Mouse (Mus musculus) embryonic facial prominence, embryonic 15.5 days (tissue): ENCODE results near the gene Slc43a3. TPM values are rescaled to one million over a fixed set of nuclear protein-coding genes. Genes with fewer than 3 reads are reported as not detected.

Source experiments
- ATAC-seq: fragments of 200-750 bp; cut with Nextera tagmentation; 2 replicates; pipeline ENCODE4 v1.8.0; 2017; ENCODE audit warnings: low read depth, moderate TSS enrichment; ENCODE audit not compliant: insufficient number of reproducible peaks, low FRiP score, low TSS enrichment
- H3K27ac ChIP-seq: fragments of 300-500 bp; sonication (generic); replicated peaks from 2 replicates; pipeline ENCODE4 v1.5.1; 2015; ENCODE audit warnings: mild to moderate bottlenecking, inconsistent platforms
- H3K27me3 ChIP-seq: fragments of 300-500 bp; sonication (generic); 2 replicates; pipeline ENCODE4 v1.6.1; 2015; ENCODE audit warnings: inconsistent platforms
- H3K36me3 ChIP-seq: fragments of 300-500 bp; sonication (generic); 2 replicates; pipeline ENCODE4 v1.6.1; 2015; ENCODE audit warnings: mild to moderate bottlenecking, inconsistent platforms
- H3K4me1 ChIP-seq: fragments of 300-500 bp; sonication (generic); 2 replicates; pipeline ENCODE4 v1.6.1; 2015; ENCODE audit warnings: inconsistent platforms
- H3K4me2 ChIP-seq: fragments of 300-500 bp; sonication (generic); replicated peaks from 2 replicates; pipeline ENCODE4 v1.6.1; 2015; ENCODE audit warnings: mild to moderate bottlenecking, inconsistent platforms
- H3K4me3 ChIP-seq: fragments of 300-500 bp; sonication (generic); replicated peaks from 2 replicates; pipeline ENCODE4 v1.5.1; 2015; ENCODE audit warnings: mild to moderate bottlenecking, inconsistent platforms
- H3K9ac ChIP-seq: fragments of 300-500 bp; sonication (generic); 2 replicates; pipeline ENCODE4 v1.6.1; 2015; ENCODE audit warnings: inconsistent platforms
- H3K9me3 ChIP-seq: fragments of 300-500 bp; sonication (generic); replicated peaks from 2 replicates; pipeline ENCODE4 v1.6.1; 2016; ENCODE audit warnings: inconsistent platforms
- WGBS: fragments of 180-500 bp; shearing (Covaris S2); methylation state at CpG from one replicate; pipeline ENCODE4 v1.1.7; 2015; 5-methylcytosine and 5-hydroxymethylcytosine counted together
- polyA plus RNA-seq: library from polyadenylated mRNA; unstranded; fragments of >200 nt; fragmentation: Nextera tagmentation; extraction: Ambion mirVana; gene quantifications from 2 replicates; pipeline ENCODE4 v1.2.1, GENCODE M21; 2015

Gene Slc43a3
- polyA plus RNA-seq, 1 experiment from 2014 or later, result 31.7 TPM

DNA sequence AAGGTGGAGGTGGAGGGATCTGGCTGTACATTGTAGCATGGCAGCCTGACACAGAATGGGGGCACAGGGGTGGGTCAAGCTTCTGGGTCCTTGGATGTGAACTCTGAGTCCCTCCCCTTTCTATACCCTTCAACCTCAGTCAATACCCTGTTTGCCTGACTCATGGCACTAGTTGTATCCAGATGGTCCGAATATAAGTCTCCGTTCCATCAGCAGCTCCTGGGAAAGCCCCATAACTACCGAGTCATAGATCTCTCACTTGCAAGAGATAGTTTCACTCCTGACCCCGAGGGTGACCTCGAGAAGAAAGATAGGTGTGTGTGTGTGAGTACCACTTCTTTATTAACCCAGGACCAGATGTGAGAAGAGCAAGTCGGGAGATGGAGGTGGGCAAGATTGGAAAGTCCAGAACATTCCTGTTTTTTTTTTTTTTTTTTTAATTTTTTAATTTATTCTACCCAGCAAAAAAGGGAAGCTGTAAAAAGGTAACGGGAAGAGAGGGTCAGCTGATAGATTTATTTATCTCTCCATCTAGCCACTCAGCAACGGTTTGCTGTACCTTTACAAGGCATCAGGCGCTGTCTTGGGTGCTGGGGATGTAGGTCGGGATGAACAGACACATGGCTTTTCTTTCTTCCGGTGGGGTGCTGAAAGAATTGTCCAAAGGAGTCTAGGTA lies 22.3 kb downstream of the Slc43a3 start:
- H3K4me2 ChIP-seq, result no peak overlapping the region
- H3K4me1 ChIP-seq, result no peaks in the 10 kb centered on the region
- H3K27me3 ChIP-seq, result no peaks in the 10 kb centered on the region
- H3K4me3 ChIP-seq, result no peak overlapping the region
- WGBS, result 89% methylated on average over 11 of the region's 11 CpGs
- ATAC-seq, result no peak
- no peaks in the 10 kb centered on the region for H3K9me3 ChIP-seq
- H3K36me3 ChIP-seq, result peaks cover 20% of the 10 kb centered on the region
- no peak overlapping the region for H3K27ac ChIP-seq
- no peak overlapping the region for H3K9ac ChIP-seq

DNA sequence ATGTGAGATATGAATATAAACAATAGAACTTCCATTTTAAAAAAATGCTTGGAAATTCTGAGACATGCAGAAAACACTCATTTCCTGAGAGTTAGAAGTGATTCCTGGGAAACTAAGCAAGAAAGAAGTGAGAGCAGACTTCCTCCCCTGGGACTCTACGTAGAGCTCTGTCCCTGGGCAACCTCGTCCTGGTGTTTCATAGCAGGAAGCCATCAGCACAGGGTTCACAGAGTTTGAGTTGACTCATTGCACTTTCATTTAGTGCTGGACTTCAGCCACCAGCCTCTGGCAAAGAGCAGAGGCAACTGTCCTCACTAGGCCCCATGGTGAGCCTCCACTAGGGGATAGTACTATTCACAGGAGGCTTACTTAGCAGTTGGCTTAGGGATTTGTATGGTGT lies 24.9 kb downstream of the Slc43a3 start:
- no peaks in the 10 kb centered on the region for H3K4me1 ChIP-seq
- no peak overlapping the region for H3K4me3 ChIP-seq
- ATAC-seq, result no peak
- no peak overlapping the region for H3K27ac ChIP-seq
- H3K9ac ChIP-seq, result no peak overlapping the region
- peaks cover 14% of the 10 kb centered on the region; the same call in 1 of the 2 replicates for H3K36me3 ChIP-seq
- no peaks in the 10 kb centered on the region for H3K9me3 ChIP-seq
- H3K27me3 ChIP-seq, result no peaks in the 10 kb centered on the region
- H3K4me2 ChIP-seq, result no peak overlapping the region
- WGBS, result 72% methylated on average over 2 of the region's 2 CpGs

DNA sequence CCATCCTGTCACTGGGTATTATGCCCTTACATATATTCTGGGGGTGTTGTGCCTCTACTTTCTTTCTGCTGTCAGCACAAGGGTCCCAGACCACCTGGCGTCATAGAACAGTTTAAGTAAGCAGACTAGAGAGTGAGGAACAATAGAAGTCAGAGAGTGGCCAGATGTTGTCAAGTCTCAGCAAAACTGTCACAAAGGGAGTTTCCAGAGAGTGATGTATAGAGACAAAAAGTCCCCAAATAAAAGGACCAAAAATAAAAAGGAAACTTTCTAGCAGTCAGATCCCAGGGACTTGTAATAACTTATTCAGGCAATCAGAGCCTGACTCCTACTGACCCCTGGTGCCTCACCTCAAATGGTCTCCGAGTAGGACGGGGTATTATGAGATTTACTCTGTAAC lies 25.5 kb downstream of the Slc43a3 start:
- 84% methylated on average over 3 of the region's 3 CpGs for WGBS
- Histone ChIP-seq H3K27me3 (no peaks in the 10 kb centered on the region), H3K4me1 (no peaks in the 10 kb centered on the region), H3K4me2 (no peak overlapping the region), H3K27ac (no peak overlapping the region), H3K36me3 (peaks cover 14% of the 10 kb centered on the region; the same call in 1 of the 2 replicates), H3K9ac (no peak overlapping the region), H3K9me3 (no peaks in the 10 kb centered on the region), H3K4me3 (no peak overlapping the region)
- ATAC-seq, result no peak

DNA sequence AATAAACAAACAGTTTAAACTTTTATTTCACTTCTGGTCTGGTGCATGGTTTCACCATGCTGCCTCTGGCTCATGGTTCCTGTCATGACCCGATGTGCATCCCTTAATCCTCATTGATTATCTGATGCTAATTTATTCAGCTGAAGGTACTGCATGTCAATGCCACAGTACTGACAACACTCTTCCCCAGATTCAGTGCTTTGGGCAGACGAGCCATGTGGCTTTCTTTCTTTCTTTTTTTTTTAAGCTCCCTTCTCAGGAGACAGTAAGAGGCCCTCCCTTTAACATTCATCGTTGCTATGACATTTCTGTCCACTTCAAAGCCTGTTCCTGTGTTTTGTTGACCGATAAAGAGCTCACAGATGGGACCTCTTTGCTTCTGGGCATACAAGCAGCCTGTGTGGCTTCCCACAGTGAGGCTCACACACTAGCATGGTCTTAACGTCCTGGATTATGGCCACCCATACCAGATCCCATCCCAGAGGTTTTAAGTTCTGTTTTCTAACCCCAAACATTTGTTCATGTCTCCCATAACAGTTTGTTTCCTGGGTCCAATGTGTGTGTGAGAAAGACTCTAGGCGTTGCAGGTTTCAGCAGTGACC lies 26.6 kb downstream of the Slc43a3 start:
- no peaks in the 10 kb centered on the region for H3K4me1 ChIP-seq
- H3K27ac ChIP-seq, result no peak overlapping the region
- ATAC-seq, result no peak
- 33% methylated on average over 6 of the region's 6 CpGs for WGBS
- no peaks in the 10 kb centered on the region for H3K27me3 ChIP-seq
- peaks cover 7% of the 10 kb centered on the region; the same call in 1 of the 2 replicates for H3K36me3 ChIP-seq
- H3K9me3 ChIP-seq, result no peaks in the 10 kb centered on the region
- H3K9ac ChIP-seq, result no peak overlapping the region
- H3K4me3 ChIP-seq, result no peak overlapping the region
- no peak overlapping the region for H3K4me2 ChIP-seq

DNA sequence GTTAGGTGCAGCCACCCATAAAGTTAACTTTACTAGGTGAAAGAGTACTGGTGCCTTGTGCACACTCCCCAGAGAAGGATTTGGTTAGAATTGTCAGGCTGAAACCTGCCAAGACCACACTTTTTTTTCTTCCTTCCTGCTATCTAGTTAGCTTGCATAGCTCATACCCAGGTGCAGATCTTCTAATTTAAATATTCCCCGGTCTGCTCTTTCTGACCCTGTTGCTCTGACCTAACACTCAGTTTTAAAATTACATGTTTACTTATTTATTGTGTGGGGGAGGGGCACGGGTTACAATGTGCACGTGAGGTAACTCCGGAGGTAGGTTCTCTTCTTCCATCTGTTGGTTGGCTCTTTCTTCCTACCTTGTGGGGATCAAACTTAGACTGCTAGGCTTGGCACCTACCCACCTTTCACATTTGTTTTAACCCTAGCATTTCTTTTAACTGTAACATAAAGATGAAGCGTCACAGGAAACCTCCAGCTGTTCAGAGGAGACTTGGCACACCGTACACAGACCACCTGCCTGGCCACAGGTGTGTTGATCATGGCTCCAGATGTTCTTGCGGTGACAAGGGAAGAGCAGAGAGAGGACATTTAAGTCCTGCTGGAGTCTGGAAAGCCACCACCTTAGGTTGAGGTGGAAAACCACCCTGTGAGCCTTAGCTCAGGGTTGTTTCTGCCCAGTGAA lies 27.9 kb downstream of the Slc43a3 start:
- Histone ChIP-seq H3K27ac (no peak overlapping the region), H3K9me3 (no peaks in the 10 kb centered on the region), H3K36me3 (no peaks in the 10 kb centered on the region), H3K9ac (no peak overlapping the region), H3K4me2 (no peak overlapping the region), H3K27me3 (no peaks in the 10 kb centered on the region), H3K4me3 (no peak overlapping the region), H3K4me1 (no peaks in the 10 kb centered on the region)
- WGBS, result 84% methylated on average over 7 of the region's 7 CpGs
- ATAC-seq, result no peak

DNA sequence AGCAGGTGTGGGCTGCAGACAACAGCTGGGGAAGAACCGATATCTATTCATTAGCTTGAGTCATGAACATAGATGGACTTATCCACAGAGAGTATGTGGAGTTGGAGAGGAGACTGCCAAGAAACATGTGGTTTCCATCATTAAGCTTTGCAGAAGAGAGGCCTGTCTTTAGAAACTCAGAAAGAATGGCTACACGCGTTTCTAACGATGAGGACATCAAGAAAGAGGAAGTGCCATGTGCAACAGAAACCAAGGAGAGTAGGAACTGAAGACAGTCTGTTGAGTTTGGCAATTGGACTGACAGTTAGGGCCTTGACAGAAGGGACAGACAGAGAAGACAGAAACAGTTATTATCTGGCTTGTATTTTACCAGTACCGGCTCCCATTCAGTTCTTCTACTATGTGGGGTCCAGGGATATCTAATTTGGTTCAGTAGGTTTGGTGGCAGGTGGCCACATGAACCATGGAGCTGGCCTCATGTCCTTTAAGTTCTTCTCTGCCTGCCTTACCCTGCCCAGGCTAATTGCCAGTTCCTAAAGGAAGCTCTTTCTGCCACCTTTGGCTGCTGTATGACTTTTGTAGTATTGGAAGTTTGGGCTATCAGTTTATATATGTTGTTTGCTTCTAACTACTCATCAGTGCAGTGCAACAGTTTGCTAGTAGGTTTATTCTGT lies 31.1 kb downstream of the Slc43a3 start:
- H3K27me3 ChIP-seq, result no peaks in the 10 kb centered on the region
- H3K4me1 ChIP-seq, result no peaks in the 10 kb centered on the region
- no peak for ATAC-seq
- H3K36me3 ChIP-seq, result no peaks in the 10 kb centered on the region
- H3K27ac ChIP-seq, result no peak overlapping the region
- WGBS, result 58% methylated on average over 5 of the region's 5 CpGs
- no peak overlapping the region for H3K4me2 ChIP-seq
- no peak overlapping the region for H3K9ac ChIP-seq
- H3K4me3 ChIP-seq, result no peak overlapping the region
- no peaks in the 10 kb centered on the region for H3K9me3 ChIP-seq

DNA sequence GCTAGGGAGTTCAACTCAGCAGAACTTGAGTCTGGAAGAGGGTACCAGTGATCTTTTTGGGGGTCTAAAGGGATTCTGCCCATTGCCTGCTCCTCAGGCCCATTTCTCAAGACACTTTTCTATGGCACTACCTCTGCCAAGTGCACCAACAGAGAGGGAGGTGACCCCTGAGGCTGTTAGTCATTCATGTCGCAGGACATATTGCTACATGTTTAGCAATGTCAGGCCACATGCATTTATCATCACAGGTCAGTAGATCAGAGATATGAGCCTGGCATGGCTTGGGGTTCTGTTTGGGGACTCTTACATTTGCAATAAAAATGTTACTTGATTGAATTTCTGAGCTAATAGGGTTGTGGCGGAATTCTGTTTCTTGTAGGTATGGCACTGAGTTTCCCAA lies 39.2 kb downstream of the Slc43a3 start:
- Histone ChIP-seq H3K27me3 (no peaks in the 10 kb centered on the region), H3K27ac (no peak overlapping the region), H3K9me3 (no peaks in the 10 kb centered on the region), H3K36me3 (no peaks in the 10 kb centered on the region), H3K4me1 (no peaks in the 10 kb centered on the region), H3K4me2 (no peak overlapping the region), H3K9ac (no peak overlapping the region), H3K4me3 (no peak overlapping the region)
- no peak for ATAC-seq
- 89% methylated on average over 2 of the region's 2 CpGs for WGBS

DNA sequence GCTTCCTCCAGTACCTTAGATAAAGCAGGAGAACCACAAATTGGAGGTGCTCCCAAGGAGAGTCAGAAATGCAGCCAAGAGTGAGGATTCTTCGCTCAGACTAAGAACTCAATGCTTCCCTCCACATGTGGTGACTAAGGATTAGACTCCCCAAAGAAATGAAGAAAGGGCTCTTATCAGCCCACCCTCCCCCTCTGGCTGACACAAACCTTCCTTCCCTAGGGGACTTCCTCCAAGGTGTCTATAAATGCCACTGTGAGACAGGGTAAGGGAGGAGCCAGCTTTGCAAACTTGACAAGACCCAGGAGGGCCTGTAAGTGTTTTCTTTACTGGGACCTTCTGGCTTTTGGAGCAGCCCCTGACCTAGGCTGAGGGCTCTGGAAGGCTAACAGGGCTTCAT lies 43.8 kb downstream of the Slc43a3 start, which contains the start of gene Prg2:
Gene Prg2, plus strand, starts transcription at position 274 of the 400 bp plus-strand sequence.
- WGBS, result 39% methylated on average over 1 of the region's 1 CpGs
- no peaks in the 10 kb centered on the region for H3K4me1 ChIP-seq
- no peak within 1 kb of the TSS for H3K4me2 ChIP-seq
- no peaks in the 10 kb centered on the region for H3K36me3 ChIP-seq
- H3K9ac ChIP-seq, result no peak within 1 kb of the TSS
- H3K27ac ChIP-seq, result no peak within 1 kb of the TSS
- no peak for ATAC-seq
- H3K4me3 ChIP-seq, result no peak within 1 kb of the TSS
- no peaks in the 10 kb centered on the region for H3K27me3 ChIP-seq
- H3K9me3 ChIP-seq, result no peaks in the 10 kb centered on the region

DNA sequence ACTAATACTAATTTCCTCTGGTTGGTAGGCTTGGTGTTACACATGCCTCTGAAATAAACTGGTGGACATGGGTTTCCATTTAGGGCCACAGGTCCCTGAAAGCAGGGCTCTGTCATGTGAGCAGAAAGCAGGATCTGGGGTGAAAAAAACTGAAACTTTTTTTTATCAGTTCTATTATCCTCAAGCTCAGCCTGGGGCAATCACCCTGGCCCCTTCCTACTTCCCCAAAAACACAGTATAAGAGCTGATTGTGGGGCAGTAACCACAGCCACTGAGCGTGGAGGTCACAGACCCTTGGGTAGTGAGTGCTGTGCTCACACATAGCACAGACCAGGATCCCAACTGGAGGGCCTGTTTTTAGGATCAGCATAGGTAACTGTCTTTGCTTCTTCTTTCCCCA lies 51.6 kb downstream of the Slc43a3 start, which contains the start of gene Prg3:
Gene Prg3, plus strand, starts transcription at position 286 of the 400 bp plus-strand sequence.
- H3K27me3 ChIP-seq, result no peaks in the 10 kb centered on the region
- WGBS, result 75% methylated on average over 1 of the region's 1 CpGs
- no peaks in the 10 kb centered on the region for H3K9me3 ChIP-seq
- no peak within 1 kb of the TSS for H3K4me3 ChIP-seq
- no peaks in the 10 kb centered on the region for H3K4me1 ChIP-seq
- H3K9ac ChIP-seq, result no peak within 1 kb of the TSS
- no peak for ATAC-seq
- H3K36me3 ChIP-seq, result no peaks in the 10 kb centered on the region
- H3K4me2 ChIP-seq, result no peak within 1 kb of the TSS
- no peak within 1 kb of the TSS for H3K27ac ChIP-seq

DNA sequence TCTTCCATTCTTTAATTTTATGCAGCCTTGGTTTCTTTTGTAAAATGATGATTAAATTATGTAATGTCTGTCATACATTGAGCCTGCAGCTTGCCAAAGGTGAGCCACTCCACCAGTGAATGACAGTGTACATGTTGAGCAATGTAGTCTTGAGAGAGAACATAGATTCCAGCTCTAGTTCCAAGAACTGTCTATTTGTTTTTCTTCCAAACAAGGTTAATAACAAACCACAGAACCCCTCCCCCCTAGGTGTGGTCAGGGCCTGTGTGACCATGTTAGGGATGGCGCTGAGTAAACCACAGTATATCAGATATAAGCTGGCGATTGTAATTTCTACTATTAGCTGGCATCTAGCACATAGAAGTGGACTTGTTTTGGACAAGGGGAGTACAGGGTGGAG lies 60.0 kb downstream of the Slc43a3 start:
- no peaks in the 10 kb centered on the region for H3K27me3 ChIP-seq
- no peaks in the 10 kb centered on the region for H3K36me3 ChIP-seq
- WGBS, result 89% methylated on average over 2 of the region's 2 CpGs
- H3K27ac ChIP-seq, result no peak overlapping the region
- H3K4me3 ChIP-seq, result no peak overlapping the region
- H3K9ac ChIP-seq, result no peak overlapping the region
- no peaks in the 10 kb centered on the region for H3K4me1 ChIP-seq
- H3K4me2 ChIP-seq, result no peak overlapping the region
- no peaks in the 10 kb centered on the region for H3K9me3 ChIP-seq
- ATAC-seq, result no peak

DNA sequence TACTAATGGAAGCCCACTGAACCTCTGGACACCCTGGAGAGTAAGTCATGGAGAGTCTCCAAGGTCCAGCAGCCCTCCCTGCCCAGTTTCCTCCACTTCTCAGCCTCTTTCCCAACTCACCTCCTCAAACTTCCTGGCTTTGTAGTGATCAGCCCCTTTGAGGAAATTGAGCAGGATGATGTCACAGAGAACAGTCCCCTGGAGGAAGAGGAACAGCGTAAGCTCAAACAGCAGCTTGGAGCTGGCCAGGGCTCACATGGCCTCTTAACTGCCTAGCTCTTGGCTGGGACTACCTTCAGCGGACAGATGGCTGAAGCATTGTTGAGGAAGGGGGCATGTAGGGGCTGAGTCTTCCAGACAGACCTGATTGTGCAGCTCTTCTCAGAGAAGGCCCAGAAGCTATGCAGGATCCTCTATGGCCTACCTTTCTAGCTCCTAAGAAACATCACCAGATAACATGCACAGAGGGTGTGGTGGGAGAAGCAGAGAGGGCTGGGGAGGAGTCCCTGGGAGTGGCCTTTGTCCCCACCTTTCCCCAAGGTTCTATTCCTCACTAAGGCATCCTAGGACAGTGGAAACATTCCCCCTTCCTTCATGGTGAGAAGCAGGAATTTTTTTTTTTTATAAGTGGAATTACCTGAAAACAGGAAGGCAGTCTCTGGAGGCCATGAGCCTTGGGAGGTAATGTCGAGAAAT lies 63.3 kb downstream of the Slc43a3 start:
- Histone ChIP-seq H3K4me3 (no peak overlapping the region), H3K36me3 (no peaks in the 10 kb centered on the region), H3K27ac (no peak overlapping the region), H3K4me2 (no peak overlapping the region), H3K27me3 (no peaks in the 10 kb centered on the region), H3K4me1 (no peaks in the 10 kb centered on the region), H3K9ac (no peak overlapping the region), H3K9me3 (no peaks in the 10 kb centered on the region)
- 64% methylated on average over 3 of the region's 3 CpGs for WGBS
- ATAC-seq, result no peak
